Mouse (Mus musculus) cerebellum, adult 2 months (tissue): ENCODE measurements at regions not wholly inside any gene's neighbourhood (a gene's known extent, or its start where the extent isn't known, plus 50 kb on each side); places are given as distances from the start of the nearest gene placed in this dataset.

ENCODE experiments used
- CTCF ChIP-seq: fragments of 200-500 bp; IDR thresholded peaks from 2 replicates; pipeline ENCODE4 v1.5.1; 2011; ENCODE audit warnings: low read depth, mild to moderate bottlenecking, control low read depth, low read length, moderate library complexity, borderline replicate concordance; ENCODE audit not compliant: insufficient read depth
- POLR2A ChIP-seq: fragments of 200-500 bp; IDR thresholded peaks from 2 replicates; pipeline ENCODE4 v1.6.1; 2011; ENCODE audit warnings: low read length, control low read depth, borderline replicate concordance; ENCODE audit not compliant: insufficient read depth

- no peak for TF ChIP-seq CTCF
- TF ChIP-seq POLR2A = no peak
Measured at GRCm38 (mm10) chr4:47576011-47576410, 101.6 kb downstream of the Sec61b start.
